Mouse (Mus musculus): ENCODE results near the gene Gm45799. TPM values are rescaled to one million over a fixed set of nuclear protein-coding genes. Genes with fewer than 3 reads are reported as not detected.

Gm45799 gene
- total RNA-seq (2021): under 1 TPM; 0.57 to 0.98 TPM
- long read RNA-seq, experiment 1, partial matches to known transcripts: 0 of 3 reads
- long read RNA-seq, experiment 1, other reads (novel, unspliced or antisense): 3 of 3 reads
- long read RNA-seq, experiment 2, partial matches to known transcripts: 0 of 1 reads
- long read RNA-seq, experiment 2, other reads (novel, unspliced or antisense): 1 of 1 reads

- peak; percentile 99 for DNase-seq (ENCODE audit: low spot score)
Observed at GRCm38 (mm10) chr7:105640233-105640893, at the start of gene Gm45799, which contains the start of gene Arfip2. Gene Gm45799 (plus strand): TSS chr7:105640552. Gene Arfip2 (minus strand): TSS chr7:105640416.

- DNase-seq (ENCODE audit: low spot score): peak; percentile 55
Observed at GRCm38 (mm10) chr7:105602860-105603623, 37.3 kb upstream of the Gm45799 start.

GRCm38 (mm10) chr7:105608467-105608866, 31.9 kb upstream of the Gm45799 start:
- DNase-seq (ENCODE audit: low spot score): no peak

GRCm38 (mm10) chr7:105611767-105612166, 28.6 kb upstream of the Gm45799 start:
- DNase-seq (ENCODE audit: low spot score): no peak

- no peak for DNase-seq (ENCODE audit: low spot score)
Observed at GRCm38 (mm10) chr7:105614400-105614799, 26.0 kb upstream of the Gm45799 start.

GRCm38 (mm10) chr7:105615720-105616119, 24.6 kb upstream of the Gm45799 start:
- DNase-seq (ENCODE audit: low spot score): no peak

- no peak for DNase-seq (ENCODE audit: low spot score)
Observed at GRCm38 (mm10) chr7:105616561-105616960, 23.8 kb upstream of the Gm45799 start.

GRCm38 (mm10) chr7:105617810-105618209, 22.5 kb upstream of the Gm45799 start:
- DNase-seq (ENCODE audit: low spot score): no peak

- DNase-seq (ENCODE audit: low spot score): no peak
Observed at GRCm38 (mm10) chr7:105619701-105620100, 20.7 kb upstream of the Gm45799 start.

- no peak for DNase-seq (ENCODE audit: low spot score)
Observed at GRCm38 (mm10) chr7:105621053-105621452, 19.3 kb upstream of the Gm45799 start.

- DNase-seq (ENCODE audit: low spot score): no peak
Observed at GRCm38 (mm10) chr7:105621646-105622292, 18.6 kb upstream of the Gm45799 start.

GRCm38 (mm10) chr7:105625397-105625796, 15.0 kb upstream of the Gm45799 start:
- DNase-seq (ENCODE audit: low spot score): no peak

- peak; percentile 63 for DNase-seq (ENCODE audit: low spot score)
Observed at GRCm38 (mm10) chr7:105628633-105629032, 11.7 kb upstream of the Gm45799 start.

- no peak for DNase-seq (ENCODE audit: low spot score)
Observed at GRCm38 (mm10) chr7:105632551-105632972, 7.8 kb upstream of the Gm45799 start.

GRCm38 (mm10) chr7:105633127-105633800, 7.1 kb upstream of the Gm45799 start, which contains the start of gene Trim3:
Gene Trim3 (minus strand): TSS chr7:105633571.
- peak; percentile 90 for DNase-seq (ENCODE audit: low spot score)

- no peak for DNase-seq (ENCODE audit: low spot score)
Observed at GRCm38 (mm10) chr7:105633801-105634135, 6.6 kb upstream of the Gm45799 start.

GRCm38 (mm10) chr7:105634272-105634920, 6.0 kb upstream of the Gm45799 start:
- DNase-seq (ENCODE audit: low spot score): no peak

GRCm38 (mm10) chr7:105635726-105636125, 4.6 kb upstream of the Gm45799 start:
- no peak for DNase-seq (ENCODE audit: low spot score)

- no peak for DNase-seq (ENCODE audit: low spot score)
Observed at GRCm38 (mm10) chr7:105638776-105639175, 1.6 kb upstream of the Gm45799 start.

- DNase-seq (ENCODE audit: low spot score): peak; percentile 24
Observed at GRCm38 (mm10) chr7:105639304-105639703, 1.0 kb upstream of the Gm45799 start.

GRCm38 (mm10) chr7:105639756-105640155, 596 bp upstream of the Gm45799 start, which contains the start of gene Timm10b:
Gene Timm10b (plus strand): TSS chr7:105640056.
- DNase-seq (ENCODE audit: low spot score): no peak

All from gastrocnemius, adult 18-20 months (tissue).